In the genomic region with DNA sequence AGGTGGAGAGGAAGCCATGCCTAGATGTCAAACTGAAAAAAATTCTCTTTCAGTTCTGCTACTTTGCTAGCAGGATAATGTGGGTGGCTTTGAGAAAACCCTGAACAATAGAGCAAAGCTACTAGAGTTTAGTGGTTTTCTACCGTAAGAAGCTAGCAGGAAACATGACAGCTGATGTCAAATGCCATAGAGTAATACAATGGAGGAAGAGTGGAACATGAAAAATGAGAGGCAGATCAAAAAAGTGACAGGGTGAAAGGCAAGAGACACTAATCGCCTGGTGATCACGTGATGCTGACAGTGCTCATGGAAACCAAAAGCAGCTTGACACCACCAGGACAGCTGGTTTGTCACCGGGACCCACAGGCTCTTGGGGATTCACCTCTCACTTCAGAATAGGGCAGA, we compare ENCODE assay signal across 15 mouse cellular contexts.
DNase-seq lines count a peak whose midpoint lies in the region.
"Had no signal": no experiment of that assay in that cellular context is flagged by ENCODE, and none has a peak within 500 bp of the region (broad histone marks: within the 10 kb centered on the region; RNA-seq: fewer than 3 reads in every experiment).

No protein-coding gene starts in this region.

- peak; percentile 8 for DNase-seq in spleen, adult 12 weeks (ENCODE audit: low spot score)
- no peak for DNase-seq in spleen, postnatal 4 days (ENCODE audit: low spot score in 2 of 2)
- DNase-seq in B cell, adult 2 months, result peak; percentile 52 to 57
- peak; percentile 56 for DNase-seq in T-cell, adult 2 months (ENCODE audit: low spot score)
- peak; percentile 79 for DNase-seq in naive thymus-derived CD4-positive, alpha-beta T cell, adult 2 months (ENCODE audit: low read depth)
- no peak for DNase-seq in cerebellum, adult 11-12 months
- DNase-seq in layer of hippocampus, adult 11-12 months (ENCODE audit: low spot score), result no peak
- DNase-seq: cerebellum, adult 9-11 months; heart, postnatal 10 days; kidney, adult 2 months; kidney, postnatal 10 days; layer of hippocampus, postnatal 36 days; liver, embryonic 13.5 days; lung, embryonic 14.5 days; right cerebral cortex, postnatal 14 days had no signal

Comparison
In these comparisons a context has a peak if more than half of its experiments do, and no peak if none do; other contexts are left out.
1. DNase-seq: peak in spleen, adult 12 weeks (single experiment), B cell, adult 2 months (2 of 2), T-cell, adult 2 months (single experiment) and naive thymus-derived CD4-positive, alpha-beta T cell, adult 2 months (single experiment); none in spleen, postnatal 4 days (0 of 2), cerebellum, adult 11-12 months (single experiment) and layer of hippocampus, adult 11-12 months (single experiment).